ENCODE assay signal across 8 mouse cellular contexts in the genomic region with DNA sequence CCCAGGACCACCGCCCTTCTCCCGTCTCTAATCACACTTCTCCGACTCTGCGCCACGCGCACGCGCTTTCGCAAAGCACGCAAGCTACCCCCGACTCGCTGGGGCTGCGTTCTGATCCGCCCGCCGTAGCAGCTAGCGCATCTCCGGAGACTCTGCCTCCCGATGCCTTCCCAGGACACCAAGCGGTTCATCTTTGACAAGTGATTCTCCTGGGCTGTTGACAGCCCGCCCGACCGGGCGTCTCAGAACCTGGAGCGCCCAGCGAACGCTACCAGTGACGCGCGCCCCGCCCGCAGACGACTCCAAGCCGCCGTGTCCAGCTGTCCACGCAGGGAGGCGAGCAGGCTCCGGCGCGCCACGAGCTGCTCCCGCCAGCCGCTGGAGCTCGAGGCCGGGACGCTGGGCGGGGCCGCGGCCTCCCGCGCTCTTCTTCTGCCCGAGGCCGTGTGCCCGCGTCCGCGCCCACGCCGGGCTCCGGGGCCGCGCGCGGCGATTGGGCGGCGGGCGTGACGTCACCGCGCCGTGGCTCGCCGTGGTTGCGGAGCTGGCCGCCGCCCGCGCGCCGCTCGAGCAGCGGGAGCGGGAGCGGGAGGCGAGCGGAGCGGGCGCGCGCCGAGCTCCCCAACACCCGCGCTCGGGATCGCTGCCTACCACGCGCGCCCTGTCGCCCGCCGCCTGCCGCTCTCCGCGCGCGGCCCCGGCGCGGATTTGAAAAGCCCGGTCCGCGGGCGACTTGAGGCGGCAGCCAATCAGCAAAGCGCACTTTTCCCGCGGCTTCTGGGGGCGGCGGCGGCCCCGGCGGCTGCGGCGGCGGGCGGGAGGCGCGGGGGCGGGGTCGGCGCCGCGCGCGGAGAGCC. TPM values are rescaled to one million over a fixed set of nuclear protein-coding genes. Genes with fewer than 3 reads are reported as not detected.
DNase-seq lines count a peak whose midpoint lies in the region; ATAC-seq and TF ChIP-seq lines count a peak whose summit lies in the region.

Gene Nsd2, plus strand, starts transcription at position 850 of the 857 bp plus-strand sequence.

- H3ac ChIP-seq in C2C12 (ENCODE audit: control insufficient read depth, insufficient read length, low read depth), result peak within 1 kb of the TSS; percentile 91

- peak; percentile 93 for TF ChIP-seq POLR2A in brain, embryonic 14.5 days (IDR thresholded peaks at IDR 0.05; ENCODE audit: borderline replicate concordance, extremely low read depth, insufficient read depth, insufficient read length, poor library complexity, severe bottlenecking)

- H3K4me1 ChIP-seq in erythroblast, embryonic 14.5 days (ENCODE audit: control insufficient read depth), result peaks cover 70% of the 10 kb centered on the region
- peaks cover 34% of the 10 kb centered on the region for H3K4me1 ChIP-seq in heart, embryonic 12.5 days (replicated peaks)
- H3K4me1 ChIP-seq in liver, embryonic 12.5 days, result peaks cover 70% of the 10 kb centered on the region
- H3K4me1 ChIP-seq in stomach, embryonic 15.5 days, result peaks cover 14% of the 10 kb centered on the region; the same call in 1 of the 2 replicates

- no peak for TF ChIP-seq CTCF in C2C12 (IDR thresholded peaks at IDR 0.05; ENCODE audit: control insufficient read depth, insufficient read depth, insufficient read length)
- no peak for TF ChIP-seq CTCF in brain, embryonic 14.5 days (IDR thresholded peaks at IDR 0.05; ENCODE audit: borderline replicate concordance, extremely low read depth, insufficient read depth, insufficient read length)

- H3K79me3 ChIP-seq in C2C12 (ENCODE audit: low read depth), result peaks cover 36% of the 10 kb centered on the region

- peak within 1 kb of the TSS; percentile 81 for H3K4me3 ChIP-seq in C2C12 (ENCODE audit: insufficient read depth, poor library complexity, severe bottlenecking)
- peak within 1 kb of the TSS; percentile 98 for H3K4me3 ChIP-seq in erythroblast, embryonic 14.5 days (replicated peaks)
- H3K4me3 ChIP-seq in heart, embryonic 12.5 days, result peak within 1 kb of the TSS; percentile 90
- peak within 1 kb of the TSS; percentile 100 for H3K4me3 ChIP-seq in liver, embryonic 12.5 days
- peak within 1 kb of the TSS; percentile 80 for H3K4me3 ChIP-seq in stomach, embryonic 15.5 days (replicated peaks)

- 2% methylated on average over 125 of the region's 136 CpGs for WGBS in heart, embryonic 12.5 days
- under 1% methylated on average over 114 of the region's 136 CpGs for WGBS in liver, embryonic 12.5 days (ENCODE audit: insufficient replicate concordance)
- under 1% methylated on average over 81 of the region's 136 CpGs for WGBS in stomach, embryonic 15.5 days

- no peaks in the 10 kb centered on the region for H3K9me3 ChIP-seq in erythroblast, embryonic 14.5 days (ENCODE audit: control insufficient read depth, low read length)
- H3K9me3 ChIP-seq in heart, embryonic 12.5 days (replicated peaks), result no peaks in the 10 kb centered on the region
- no peaks in the 10 kb centered on the region for H3K9me3 ChIP-seq in liver, embryonic 12.5 days (replicated peaks)
- no peaks in the 10 kb centered on the region for H3K9me3 ChIP-seq in stomach, embryonic 15.5 days

- H3K9ac ChIP-seq in heart, embryonic 12.5 days, result peak within 1 kb of the TSS; percentile 96
- peak within 1 kb of the TSS; percentile 99 for H3K9ac ChIP-seq in liver, embryonic 12.5 days
- H3K9ac ChIP-seq in stomach, embryonic 15.5 days, result peak within 1 kb of the TSS; percentile 97

- DNase-seq in brain, embryonic 14.5 days (ENCODE audit: low read depth), result peak; percentile 98
- DNase-seq in kidney, postnatal 10 days, result peak; percentile 93
- peak; percentile 65 to 72 for DNase-seq in natural killer cell, adult 2 months (ENCODE audit: low spot score in 2 of 2)

- H3K79me2 ChIP-seq in C2C12 (ENCODE audit: control insufficient read depth, insufficient read depth), result peaks cover 46% of the 10 kb centered on the region

- H3K27me3 ChIP-seq in C2C12 (ENCODE audit: control insufficient read depth, insufficient read depth, insufficient read length), result no peaks in the 10 kb centered on the region
- no peaks in the 10 kb centered on the region for H3K27me3 ChIP-seq in erythroblast, embryonic 14.5 days (ENCODE audit: control insufficient read depth)
- no peaks in the 10 kb centered on the region for H3K27me3 ChIP-seq in heart, embryonic 12.5 days (replicated peaks)
- no peaks in the 10 kb centered on the region for H3K27me3 ChIP-seq in liver, embryonic 12.5 days (replicated peaks)
- no peaks in the 10 kb centered on the region for H3K27me3 ChIP-seq in stomach, embryonic 15.5 days (replicated peaks)

- peak within 1 kb of the TSS; percentile 88 for H3K4me2 ChIP-seq in heart, embryonic 12.5 days
- peak within 1 kb of the TSS; percentile 94 for H3K4me2 ChIP-seq in liver, embryonic 12.5 days
- H3K4me2 ChIP-seq in stomach, embryonic 15.5 days, result peak within 1 kb of the TSS; percentile 77

- ATAC-seq in heart, embryonic 12.5 days (ENCODE audit: insufficient number of reproducible peaks, low FRiP score), result peak; percentile 88
- peak; percentile 85 for ATAC-seq in liver, embryonic 12.5 days
- ATAC-seq in stomach, embryonic 15.5 days (ENCODE audit: insufficient read depth, low FRiP score, low read depth), result peak; percentile 83

- H3K36me3 ChIP-seq in C2C12 (ENCODE audit: control insufficient read depth, insufficient read depth), result peaks cover 5% of the 10 kb centered on the region
- peaks cover 30% of the 10 kb centered on the region for H3K36me3 ChIP-seq in erythroblast, embryonic 14.5 days (ENCODE audit: control insufficient read depth)
- H3K36me3 ChIP-seq in heart, embryonic 12.5 days, result no peaks in the 10 kb centered on the region
- H3K36me3 ChIP-seq in liver, embryonic 12.5 days, result peaks cover 24% of the 10 kb centered on the region
- no peaks in the 10 kb centered on the region for H3K36me3 ChIP-seq in stomach, embryonic 15.5 days

- H3K27ac ChIP-seq in heart, embryonic 12.5 days (ENCODE audit: poor library complexity, severe bottlenecking), result peak within 1 kb of the TSS; percentile 94
- H3K27ac ChIP-seq in liver, embryonic 12.5 days, result peak within 1 kb of the TSS; percentile 94
- H3K27ac ChIP-seq in stomach, embryonic 15.5 days, result peak within 1 kb of the TSS; percentile 96

TF ChIP-seq in C2C12, 6 proteins besides CTCF, POLR2A, EP300 and RAD21:
- TF ChIP-seq FOSL1 (IDR thresholded peaks at IDR 0.05; ENCODE audit: insufficient read depth, low read length, poor library complexity, severe bottlenecking) (no peak), CEBPB (IDR thresholded peaks at IDR 0.05; ENCODE audit: low read depth) (no peak), MYOG (IDR thresholded peaks at IDR 0.05; ENCODE audit: control insufficient read depth, extremely low read depth, insufficient read length) (no peak), MYOD1 (IDR thresholded peaks at IDR 0.05; ENCODE audit: control insufficient read depth, insufficient read length, low read depth) (no peak), MAX (IDR thresholded peaks at IDR 0.05) (peak; percentile 41), USF1 (IDR thresholded peaks at IDR 0.05; ENCODE audit: low read depth) (no peak)

RNA-seq across cellular contexts. Expression of gene Nsd2, which starts in this region (rescaled TPM):
- polyA plus RNA-seq in C2C12 (2012; fragmentation: generic; extraction: Trizol), result 41.7 TPM
- 99.6 and 118 TPM in 2 replicates for polyA plus RNA-seq in brain, embryonic 14.5 days (2012; rRNA removed)
- polyA plus RNA-seq in erythroblast, embryonic 14.5 days (2012), result 1.5 and 2.2 TPM in 2 replicates
- polyA plus RNA-seq in heart, embryonic 12.5 days (2016; fragmentation: Nextera tagmentation; extraction: Ambion mirVana), result 43.7 and 50.9 TPM in 2 replicates
- polyA plus RNA-seq in liver, embryonic 12.5 days (2016; fragmentation: Nextera tagmentation; extraction: Ambion mirVana), result 38.1 and 40.0 TPM in 2 replicates
- 37.3 and 37.9 TPM in 2 replicates for polyA plus RNA-seq in stomach, embryonic 15.5 days (2015; fragmentation: Nextera tagmentation; extraction: Ambion mirVana)

Comparison
In these comparisons a context has a peak if more than half of its experiments do, and no peak if none do; other contexts are left out.
1. Peak in every context shown above with its lines: DNase-seq, ATAC-seq, H3K4me3 ChIP-seq and H3K27ac ChIP-seq.
2. RNA of gene Nsd2 (polyA plus RNA-seq): 99.6 to 118 TPM in brain, embryonic 14.5 days, 43.7 to 50.9 TPM in heart, embryonic 12.5 days, 41.7 TPM in C2C12 (single experiment), 38.1 to 40.0 TPM in liver, embryonic 12.5 days and 37.3 to 37.9 TPM in stomach, embryonic 15.5 days; 1.5 to 2.2 TPM in erythroblast, embryonic 14.5 days; every median in the first group is over 10 times any median in the second.